Mouse (Mus musculus) G1E-ER4 (cell line): ENCODE results near the gene Gm30083. TPM values are rescaled to one million over a fixed set of nuclear protein-coding genes. Genes with fewer than 3 reads are reported as not detected.

Source experiments
- GATA1 ChIP-seq: IDR thresholded peaks from one replicate; pipeline ENCODE4 v1.8.0; 2012; ENCODE audit warnings: low read length, inconsistent platforms
- polyA plus RNA-seq: library from polyadenylated mRNA; stranded (reverse); fragments of >175 nt; gene quantifications from 2 replicates; pipeline ENCODE4 v1.2.3, GENCODE M21; 2012

Gene Gm30083
- polyA plus RNA-seq, 1 experiment: not detected

DNA sequence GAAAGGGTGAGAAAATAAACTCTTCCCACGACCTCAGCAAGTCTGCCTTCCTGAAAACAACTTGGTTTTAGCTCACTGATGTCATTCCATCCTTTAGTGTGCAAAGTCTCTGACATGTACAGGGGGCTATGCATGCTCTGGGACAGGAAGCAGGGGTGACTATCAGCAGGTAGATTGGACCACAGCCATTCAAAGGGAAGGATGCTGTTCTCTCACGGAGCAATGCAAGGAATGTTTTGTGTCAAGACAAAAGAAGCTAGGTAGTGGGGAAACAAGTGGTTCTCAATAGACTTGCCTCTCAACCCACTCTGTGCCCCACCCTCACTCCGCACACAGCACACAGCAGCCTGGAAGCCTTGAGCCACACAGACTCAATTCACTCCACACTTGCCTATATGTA, 25.8 kb downstream of the Gm30083 start:
- TF ChIP-seq GATA1: no peak

DNA sequence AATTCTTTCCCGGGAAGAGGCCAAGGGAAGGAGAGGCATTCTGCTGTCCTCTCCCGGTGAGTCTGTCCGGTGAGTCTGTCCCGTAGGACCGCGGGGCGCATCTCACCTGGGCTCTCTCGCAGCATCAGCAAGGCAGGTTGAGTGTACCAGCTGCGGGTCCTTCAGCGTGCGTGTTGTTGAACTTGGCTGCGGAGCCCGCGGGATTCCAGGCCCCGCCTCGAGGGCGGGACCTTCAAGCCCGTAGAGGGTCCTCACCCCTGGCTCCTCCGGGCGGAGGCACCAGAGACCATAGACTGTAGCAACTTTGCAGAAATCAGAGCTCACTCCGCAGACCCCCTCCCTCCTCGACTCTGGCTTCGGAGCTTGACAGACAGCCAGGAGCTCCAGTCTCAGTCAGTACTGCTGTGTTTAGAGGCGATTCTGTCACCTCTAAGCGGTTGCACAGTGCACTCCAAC, 36.4 kb downstream of the Gm30083 start, which contains the start of gene Zfp488:
Gene Zfp488, minus strand, starts transcription at position 161 of the 456 bp plus-strand sequence.
- no peak for TF ChIP-seq GATA1

DNA sequence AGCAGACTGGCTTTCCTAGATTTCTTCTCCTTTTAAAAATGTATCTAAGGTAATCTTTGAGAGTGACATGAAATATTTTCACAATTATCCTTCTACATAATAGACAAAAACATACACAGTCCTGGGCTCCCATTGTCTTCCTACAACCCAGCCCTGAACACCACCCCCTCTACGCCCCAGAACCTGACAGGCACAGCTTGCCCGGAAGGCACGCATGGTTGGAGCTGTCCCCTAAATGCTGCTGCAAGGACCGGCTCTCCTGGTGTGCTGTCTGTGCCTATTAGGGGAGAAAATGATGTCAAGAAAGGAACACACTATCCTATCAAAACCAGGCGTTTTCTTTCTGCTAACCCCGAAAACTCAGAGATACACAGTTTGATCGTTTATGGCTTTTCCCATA, 37.2 kb downstream of the Gm30083 start:
- no peak for TF ChIP-seq GATA1

DNA sequence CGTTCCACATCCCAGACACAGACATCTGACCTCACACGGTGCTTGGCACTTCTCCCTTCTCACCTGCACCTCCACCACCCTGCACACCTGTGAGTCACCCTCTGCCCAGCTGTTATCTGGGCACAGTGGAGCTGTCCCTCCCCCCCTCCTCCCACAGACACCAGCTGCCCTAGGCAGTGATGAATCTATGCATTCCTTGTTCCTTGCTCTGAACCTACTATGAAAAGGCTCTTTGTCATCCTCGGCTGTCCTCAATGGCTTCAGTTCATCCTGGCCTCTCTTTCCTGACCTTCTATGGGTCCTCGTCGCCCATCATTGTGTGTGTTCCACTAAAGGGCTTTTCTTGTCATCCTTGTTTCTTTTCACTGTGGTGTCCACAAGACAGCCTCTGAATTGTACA, 40.2 kb downstream of the Gm30083 start:
- no peak for TF ChIP-seq GATA1

DNA sequence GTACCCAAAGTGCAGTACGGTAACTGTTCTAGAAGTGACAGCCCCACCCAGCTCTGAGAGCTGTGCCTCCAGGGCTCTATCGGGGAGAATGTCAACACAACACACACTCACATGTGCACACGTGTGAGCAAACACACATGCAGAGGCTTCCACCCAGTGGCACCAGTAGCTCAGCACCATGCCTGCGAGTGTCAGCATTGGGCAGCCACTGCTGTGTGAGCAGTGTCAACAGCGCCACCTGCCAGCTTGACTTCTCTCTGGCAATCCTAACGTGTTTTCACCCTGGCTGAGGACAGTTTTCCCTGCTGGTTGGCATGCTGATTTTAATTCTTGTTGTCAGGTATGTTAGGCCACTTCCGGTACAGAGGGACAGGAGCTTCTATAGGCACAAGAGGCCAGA, 42.3 kb downstream of the Gm30083 start:
- no peak for TF ChIP-seq GATA1

DNA sequence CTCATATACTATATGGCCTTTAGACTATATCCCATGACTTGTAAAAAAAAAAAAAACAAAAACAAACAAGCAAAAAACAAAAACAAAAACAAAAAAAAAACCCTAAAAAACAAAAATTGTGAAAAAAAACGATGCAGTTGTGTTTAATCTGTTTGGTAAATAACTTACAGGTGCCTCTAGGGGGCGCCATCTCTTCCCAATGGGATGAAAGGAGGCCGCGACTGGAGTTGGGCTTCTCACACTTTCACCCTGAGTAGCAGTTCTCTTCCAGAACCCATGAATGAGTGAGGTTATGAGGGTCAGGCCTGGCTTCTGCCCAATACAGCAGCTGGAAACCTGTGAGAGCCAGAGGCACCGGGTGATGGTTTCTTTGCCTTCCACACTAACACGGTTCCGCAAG, 49.3 kb downstream of the Gm30083 start:
- TF ChIP-seq GATA1: no peak

DNA sequence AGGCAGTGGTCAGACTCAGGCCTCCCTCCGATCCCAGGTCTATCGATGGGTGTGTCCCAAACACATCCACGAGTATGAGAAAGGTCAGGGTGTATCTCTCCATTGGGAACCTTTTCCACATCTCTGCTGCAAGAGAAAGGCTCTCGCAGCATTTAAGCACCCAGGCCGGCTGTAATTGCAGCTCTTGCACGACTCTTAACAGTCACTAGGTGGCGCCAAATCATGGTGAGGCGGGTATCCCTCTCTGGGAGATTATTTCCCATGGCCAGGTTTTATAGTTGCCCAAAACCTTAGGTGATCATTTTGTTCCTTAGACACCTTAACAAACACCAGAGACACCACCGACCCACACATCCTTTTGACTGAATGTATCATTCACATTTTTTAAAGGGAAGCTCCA, 55.6 kb downstream of the Gm30083 start:
- no peak for TF ChIP-seq GATA1

DNA sequence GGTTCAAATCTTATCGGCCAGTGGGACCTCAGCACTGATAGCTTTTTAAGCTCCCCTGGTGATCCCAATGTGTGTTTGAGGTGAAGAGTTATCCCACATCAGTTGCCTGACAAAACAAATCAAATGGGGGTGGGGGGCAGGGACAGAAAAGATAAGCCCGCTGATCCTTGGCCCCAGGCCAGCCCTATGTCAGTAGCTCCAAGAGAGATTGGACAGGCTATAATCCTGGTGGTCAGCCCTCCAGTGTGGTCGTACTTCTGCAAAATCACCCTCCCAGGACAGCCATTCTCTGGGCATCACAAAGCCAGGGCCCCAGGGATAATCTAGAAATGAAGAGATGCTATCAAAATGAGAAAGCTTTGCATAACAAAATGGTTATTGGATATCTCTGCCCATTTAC, 56.1 kb downstream of the Gm30083 start:
- TF ChIP-seq GATA1: no peak

DNA sequence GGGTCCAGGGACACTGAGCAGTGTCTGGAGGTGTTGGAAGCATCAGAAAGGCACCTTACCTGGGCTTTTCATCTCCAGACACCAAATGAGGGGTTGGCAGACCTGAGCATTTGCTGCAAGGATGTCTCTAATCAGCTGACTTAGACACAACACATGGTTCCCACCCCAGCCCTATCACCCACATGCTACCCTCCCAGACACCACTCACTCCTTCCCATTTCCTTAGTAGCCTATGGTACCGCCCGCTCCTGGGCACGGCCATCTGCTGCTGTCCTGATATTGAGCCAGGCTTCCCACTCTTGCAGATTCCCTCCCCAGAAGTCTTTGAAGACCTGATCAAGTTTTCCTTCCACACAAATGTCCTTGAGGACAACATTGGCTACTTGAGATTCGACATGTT, 56.8 kb downstream of the Gm30083 start:
- no peak for TF ChIP-seq GATA1

DNA sequence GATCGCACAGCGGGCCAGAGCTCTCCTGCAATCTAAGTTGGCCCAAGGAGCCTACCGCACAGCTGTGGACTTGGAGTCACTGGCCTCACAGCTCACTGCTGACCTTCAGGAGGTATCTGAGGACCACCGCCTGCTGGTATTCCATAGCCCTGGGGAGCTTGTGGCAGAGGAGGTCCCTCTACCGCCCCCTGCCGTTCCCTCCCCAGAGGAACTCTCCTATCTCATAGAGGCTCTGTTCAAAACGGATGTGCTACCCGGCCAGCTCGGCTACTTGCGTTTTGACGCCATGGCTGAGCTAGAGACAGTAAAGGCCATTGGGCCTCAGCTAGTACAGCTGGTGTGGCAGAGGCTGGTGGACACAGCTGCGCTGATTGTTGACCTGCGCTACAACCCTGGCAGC, 58.9 kb downstream of the Gm30083 start:
- no peak for TF ChIP-seq GATA1

DNA sequence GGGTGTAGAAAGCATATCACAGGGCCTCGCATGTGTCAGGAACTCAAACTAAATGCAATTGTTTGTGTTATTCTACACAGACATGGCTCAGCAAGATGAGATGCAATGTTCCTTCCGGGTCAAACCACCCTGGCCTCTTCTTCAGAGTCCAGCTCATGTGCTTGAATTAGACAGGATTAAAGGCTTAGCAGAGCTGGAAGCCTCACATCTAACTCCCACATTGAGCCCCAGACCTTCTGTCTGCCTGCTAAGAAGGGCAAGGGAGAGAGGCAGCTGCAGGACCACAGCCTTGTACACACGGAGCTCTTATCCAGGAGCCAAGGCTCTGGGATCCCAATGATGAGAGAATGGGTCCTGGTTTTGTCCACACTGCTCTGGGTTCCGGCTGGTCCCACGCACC, 61.2 kb downstream of the Gm30083 start, which contains the start of gene Rbp3:
Gene Rbp3, plus strand, starts transcription at position 243 of the 400 bp plus-strand sequence.
- TF ChIP-seq GATA1: no peak

DNA sequence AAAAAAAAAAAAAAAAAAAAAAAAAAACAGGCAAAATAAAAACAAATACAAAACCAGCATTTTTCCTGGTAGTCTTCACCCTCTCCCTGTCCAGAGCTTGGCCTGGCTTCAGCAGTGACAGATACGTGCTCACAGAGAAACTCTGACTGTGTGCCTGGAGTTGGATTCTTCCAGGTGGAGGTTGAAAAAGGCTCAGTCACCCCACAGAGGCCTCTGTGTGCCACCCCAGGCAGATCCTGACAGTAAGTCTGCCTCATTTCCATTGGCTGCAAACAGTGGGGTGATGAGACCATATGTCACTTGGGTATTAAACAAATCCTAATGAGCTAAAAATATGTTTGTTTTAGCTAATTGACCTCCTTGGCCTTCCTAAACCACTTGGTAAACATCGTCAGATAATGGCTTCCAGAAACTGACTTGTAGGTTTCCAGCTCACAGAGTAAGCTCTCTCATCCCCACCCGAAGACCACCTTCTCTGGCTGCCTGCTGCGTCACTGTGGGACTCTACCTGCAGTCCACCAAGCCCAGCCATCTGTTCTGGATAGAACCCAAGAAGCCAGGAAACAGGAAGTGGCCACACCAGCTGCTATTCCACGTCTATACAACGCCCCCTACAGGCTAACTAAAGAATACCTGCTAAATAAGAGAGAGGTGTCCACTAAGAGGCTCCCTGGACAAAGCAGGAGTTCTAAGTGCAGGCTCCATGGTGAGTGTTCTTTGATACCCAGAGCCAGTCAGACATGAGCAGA, 62.6 kb downstream of the Gm30083 start:
- TF ChIP-seq GATA1: no peak

DNA sequence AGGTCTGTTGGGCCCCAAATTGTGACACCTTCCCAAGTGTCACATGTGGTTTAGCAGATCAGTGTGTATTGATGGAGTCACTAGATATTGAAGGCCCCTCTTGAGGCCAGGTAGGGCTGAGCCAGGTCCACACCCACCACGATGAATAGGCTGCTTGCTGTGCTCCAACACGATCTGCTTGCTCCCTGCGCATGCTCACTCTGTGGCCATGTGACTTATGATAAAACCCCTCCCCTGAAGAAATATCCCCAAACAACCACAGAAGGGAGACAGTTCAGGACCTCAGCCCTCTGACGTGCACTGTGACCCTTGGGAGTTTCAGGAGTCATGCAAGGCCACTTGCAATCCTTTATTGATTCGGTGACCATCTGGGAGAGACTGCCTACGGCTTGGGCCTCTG, 68.9 kb downstream of the Gm30083 start:
- TF ChIP-seq GATA1: no peak

DNA sequence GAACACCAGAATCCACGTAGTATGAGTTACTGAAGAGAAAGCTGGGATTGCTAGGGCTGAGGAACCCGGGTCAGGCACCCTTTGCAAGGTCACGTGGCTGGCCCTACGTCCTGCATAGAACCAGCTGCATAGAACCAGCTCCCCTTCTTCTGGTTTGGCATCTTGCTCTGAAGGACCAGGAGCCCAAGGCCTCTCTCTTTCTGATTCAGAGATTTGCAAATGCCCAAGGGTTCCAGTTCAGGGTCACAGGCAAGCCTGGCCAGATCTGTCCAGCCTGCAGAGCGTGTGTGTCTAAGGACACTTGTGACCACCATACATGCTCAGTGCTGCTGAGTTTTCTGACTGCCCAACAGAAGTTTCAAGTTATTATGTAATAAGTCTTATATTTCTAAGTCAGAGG, 72.8 kb downstream of the Gm30083 start:
- no peak for TF ChIP-seq GATA1

DNA sequence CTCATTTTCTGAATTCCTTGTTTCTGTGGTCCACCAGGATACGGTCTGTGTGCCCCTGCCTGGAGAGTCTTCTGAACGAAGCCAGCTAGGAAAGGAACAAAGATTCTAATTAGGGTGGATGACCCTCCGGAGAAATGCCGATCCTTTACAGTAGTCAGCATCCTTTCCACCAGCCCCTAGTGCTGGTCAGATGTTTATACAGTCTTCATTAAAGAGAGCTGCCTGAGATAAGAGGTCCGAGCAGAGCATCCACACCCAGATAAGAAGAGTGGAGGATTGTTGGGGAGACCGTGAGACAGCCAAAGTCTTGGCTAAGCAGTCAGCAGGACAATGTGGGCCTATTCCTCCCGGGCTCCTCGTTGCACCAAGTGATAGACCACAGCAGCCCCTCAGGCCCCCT, 74.2 kb downstream of the Gm30083 start, which contains the start of gene Gdf2:
Gene Gdf2, plus strand, starts transcription at position 301 of the 400 bp plus-strand sequence.
- TF ChIP-seq GATA1: no peak

DNA sequence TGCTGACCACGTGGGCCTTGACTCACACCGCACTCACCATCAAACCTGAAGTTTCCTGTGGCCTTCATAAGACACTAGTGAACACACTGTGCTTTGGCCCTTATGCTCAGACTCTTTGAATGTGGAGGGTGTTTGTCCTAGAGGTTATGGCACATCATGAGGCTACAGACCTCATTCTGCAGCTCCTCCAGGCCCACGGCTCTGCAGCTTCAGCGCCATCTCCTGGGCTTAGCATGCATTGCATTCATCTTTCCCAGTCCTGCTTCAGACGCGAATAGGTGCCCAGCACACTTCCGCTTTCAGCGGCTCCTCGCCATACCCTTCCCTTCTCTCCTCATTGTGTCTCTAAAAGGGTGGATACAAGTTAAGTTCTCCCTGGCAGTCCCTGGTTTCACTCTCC, 75.9 kb downstream of the Gm30083 start:
- TF ChIP-seq GATA1: no peak

Other genes starting within 250 kb of the Gm30083 start
- gene Gdf10, start 91.6 kb downstream of the Gm30083 start, polyA plus RNA-seq: not detected in 2 replicates
- gene Gdf2, start 74.1 kb downstream of the Gm30083 start, polyA plus RNA-seq: not detected in 2 replicates
- gene Rbp3, start 61.2 kb downstream of the Gm30083 start, polyA plus RNA-seq: not detected in 2 replicates
- gene Zfp488, start 36.4 kb downstream of the Gm30083 start, polyA plus RNA-seq: not detected in 2 replicates
- gene Gm5460, start 1.6 kb upstream of the Gm30083 start, polyA plus RNA-seq: not detected in 2 replicates
- gene Antxrl, start 37.5 kb upstream of the Gm30083 start, polyA plus RNA-seq: not detected in 2 replicates
- gene Anxa8, start 70.8 kb upstream of the Gm30083 start, polyA plus RNA-seq: not detected in 2 replicates
- gene A630023A22Rik, start 87.6 kb upstream of the Gm30083 start, polyA plus RNA-seq: not detected in 2 replicates
- not detected in 2 replicates for gene Npy4r, start 137.3 kb upstream of the Gm30083 start, polyA plus RNA-seq
- gene Gprin2, start 186.5 kb upstream of the Gm30083 start, polyA plus RNA-seq: not detected in 2 replicates
- gene Syt15, start 204.4 kb upstream of the Gm30083 start, polyA plus RNA-seq: not detected in 2 replicates